Mouse (Mus musculus): ENCODE results near the gene Dohh. TPM values are rescaled to one million over a fixed set of nuclear protein-coding genes. Genes with fewer than 3 reads are reported as not detected.

Dohh gene
- polyA plus RNA-seq (2014; fragmentation: Nextera tagmentation; extraction: Ambion mirVana) = 44.8 and 48.5 TPM in 2 replicates

DNA sequence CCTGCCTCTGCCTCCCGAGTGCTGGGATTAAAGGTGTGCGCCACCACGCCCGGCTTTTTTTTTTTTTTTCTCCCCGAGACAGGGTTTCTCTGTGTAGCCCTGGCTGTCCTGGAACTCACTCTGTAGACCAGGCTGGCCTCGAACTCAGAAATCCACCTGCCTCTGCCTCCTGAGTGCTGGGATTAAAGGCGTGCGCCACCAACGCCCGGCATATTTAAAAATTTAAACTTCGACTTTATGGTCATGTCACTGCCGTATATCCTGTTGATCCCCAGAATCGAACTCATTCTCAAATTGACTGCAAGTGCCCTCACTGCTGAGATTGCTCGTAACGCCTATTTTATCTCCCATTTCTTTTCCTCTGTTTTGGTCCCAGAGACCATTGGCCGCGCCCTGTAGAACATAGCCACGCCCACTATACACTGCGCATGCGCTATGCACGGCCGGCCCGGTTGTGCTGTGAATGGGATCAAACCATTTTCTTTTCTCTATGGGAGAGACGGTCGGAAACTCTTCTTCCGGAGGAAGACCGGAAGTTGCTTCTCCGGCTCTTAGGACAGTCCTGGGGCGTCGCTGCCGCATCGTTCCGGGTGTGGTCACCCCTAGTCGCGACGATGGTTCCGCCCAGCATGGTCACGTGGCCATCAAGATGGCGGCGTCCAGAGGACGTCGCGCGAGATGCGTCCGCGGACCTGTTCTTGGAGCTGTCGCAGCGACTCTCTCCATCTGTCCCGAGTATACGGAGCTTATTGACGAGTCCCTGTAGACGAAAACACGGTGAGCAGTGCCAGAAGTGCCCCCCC is at the start of gene Dohh, which contains the start of gene Gm48551:
Dohh (plus strand) TSS at position 627 of the 803 bp plus-strand sequence.
Gm48551 (plus strand) TSS at position 665 of the 803 bp plus-strand sequence.
- peak; percentile 92 for ATAC-seq (ENCODE audit: insufficient number of reproducible peaks, insufficient read depth, low FRiP score, low read depth)
- peak within 1 kb of the TSS; percentile 80 for H3K4me2 ChIP-seq (replicated peaks; ENCODE audit: low read depth, low read length)
- WGBS = 4% methylated on average over 52 of the region's 54 CpGs

DNA sequence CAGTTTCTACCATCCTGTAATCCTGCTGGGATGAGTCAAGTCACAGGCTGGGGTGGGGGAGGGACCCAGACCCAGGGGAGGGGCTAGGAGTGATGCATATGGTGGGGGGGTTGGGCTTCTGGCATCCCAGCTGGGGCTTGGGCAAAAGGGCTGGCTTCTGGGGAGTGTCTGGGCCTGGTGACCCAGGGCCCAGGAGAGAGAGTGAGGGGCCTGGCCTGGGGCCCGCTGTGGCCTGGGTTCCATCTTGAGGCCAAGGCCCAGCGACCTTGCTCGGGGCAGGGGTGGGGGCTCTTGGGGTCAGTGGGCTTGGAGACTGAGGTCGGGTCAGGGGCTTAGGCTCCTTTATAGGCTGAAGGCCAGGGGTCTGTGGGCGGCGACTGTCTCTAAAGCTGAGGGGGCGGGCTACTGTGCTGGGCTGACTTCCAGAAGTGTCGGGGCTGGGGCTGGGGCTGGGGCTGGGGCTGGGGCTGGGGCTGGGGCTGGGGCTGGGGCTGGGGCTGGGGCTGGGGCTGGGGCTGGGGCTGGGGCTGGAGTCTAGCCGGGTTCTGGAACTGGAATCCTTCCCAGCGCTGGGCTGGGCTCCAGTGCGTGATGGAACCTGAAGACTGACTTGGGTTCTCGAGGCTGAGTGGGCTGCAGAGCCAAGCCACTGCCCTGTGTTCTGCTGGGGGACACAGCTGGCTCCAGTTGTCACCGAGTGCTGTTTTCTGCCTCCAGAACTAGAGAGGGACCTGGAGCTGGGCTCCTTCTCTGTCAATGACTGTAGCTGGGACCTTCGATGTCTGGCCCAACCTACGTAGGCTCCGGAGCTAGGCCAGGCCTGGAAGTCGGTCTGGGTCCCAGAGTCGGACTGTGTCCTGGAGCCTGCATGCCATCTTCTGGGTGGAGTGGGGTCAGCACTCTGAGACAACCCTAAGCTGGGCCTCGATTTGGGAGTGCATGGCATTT is 48.6 kb upstream of the Dohh start:
- peak; percentile 31; the same call in 1 of the 2 replicates for ATAC-seq (ENCODE audit: insufficient number of reproducible peaks, insufficient read depth, low FRiP score, low read depth)
- Histone ChIP-seq H3K9me3 (ENCODE audit: control insufficient read depth, low read depth, low read length) (no peaks in the 10 kb centered on the region), H3K4me1 (ENCODE audit: control insufficient read depth, insufficient read depth, low read length) (peaks cover 25% of the 10 kb centered on the region), H3K27ac (ENCODE audit: low read length) (peak overlapping the region; percentile 88), H3K9ac (replicated peaks; ENCODE audit: low read depth, low read length) (0 out of 2 replicates have a peak overlapping the region, but pooled peaks have one; percentile 10), H3K27me3 (ENCODE audit: control insufficient read depth, insufficient read depth, low read length) (0 out of 2 replicates have a peak, but pooled peaks cover 7% of the 10 kb centered on the region), H3K4me3 (ENCODE audit: low read depth, low read length) (no peak overlapping the region), H3K36me3 (ENCODE audit: control insufficient read depth, insufficient read depth, low read length) (no peaks in the 10 kb centered on the region; the same call in 1 of the 2 replicates), H3K4me2 (replicated peaks; ENCODE audit: low read depth, low read length) (peak overlapping the region; percentile 27; the same call in 1 of the 2 replicates)
- 35% methylated on average over 19 of the region's 19 CpGs for WGBS

More for the DNA sequence above, at the start of gene Dohh, which contains the start of gene Gm48551:
- H3K4me3 ChIP-seq (ENCODE audit: low read depth, low read length) = peak within 1 kb of the TSS; percentile 96
- H3K27me3 ChIP-seq (ENCODE audit: control insufficient read depth, insufficient read depth, low read length) = no peaks in the 10 kb centered on the region
- H3K36me3 ChIP-seq (ENCODE audit: control insufficient read depth, insufficient read depth, low read length) = peaks cover 25% of the 10 kb centered on the region
- peaks cover 12% of the 10 kb centered on the region for H3K4me1 ChIP-seq (ENCODE audit: control insufficient read depth, insufficient read depth, low read length)
- H3K27ac ChIP-seq (ENCODE audit: low read length) = peak within 1 kb of the TSS; percentile 79; the same call in 1 of the 2 replicates
- no peaks in the 10 kb centered on the region for H3K9me3 ChIP-seq (ENCODE audit: control insufficient read depth, low read depth, low read length)
- peak within 1 kb of the TSS; percentile 80 for H3K9ac ChIP-seq (replicated peaks; ENCODE audit: low read depth, low read length)

DNA sequence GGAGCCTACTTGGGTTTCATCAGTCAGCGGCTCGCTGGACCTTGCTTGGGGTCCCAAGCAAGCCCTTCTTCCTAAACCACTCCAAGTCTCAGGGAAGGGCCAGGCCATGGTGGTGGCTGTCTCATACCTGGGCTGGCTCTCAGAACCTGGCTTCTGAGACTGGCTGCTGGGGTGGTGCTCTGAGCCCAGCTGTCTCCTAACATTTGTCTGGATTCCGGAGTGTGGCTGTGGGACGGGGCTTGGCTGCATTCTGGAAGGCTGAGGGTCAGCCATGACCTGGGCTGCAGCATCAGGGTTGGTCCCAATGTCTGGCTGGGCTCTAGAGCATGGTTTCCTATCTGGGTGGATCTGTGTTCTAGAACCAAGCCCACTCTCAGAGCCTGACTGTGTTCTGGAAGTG is 47.7 kb upstream of the Dohh start:
- H3K4me1 ChIP-seq (ENCODE audit: control insufficient read depth, insufficient read depth, low read length) = peaks cover 26% of the 10 kb centered on the region
- no peaks in the 10 kb centered on the region for H3K9me3 ChIP-seq (ENCODE audit: control insufficient read depth, low read depth, low read length)
- no peak for ATAC-seq (ENCODE audit: insufficient number of reproducible peaks, insufficient read depth, low FRiP score, low read depth)
- 94% methylated on average over 4 of the region's 4 CpGs for WGBS
- H3K4me3 ChIP-seq (ENCODE audit: low read depth, low read length) = no peak overlapping the region
- peak overlapping the region; percentile 88 for H3K27ac ChIP-seq (ENCODE audit: low read length)
- H3K36me3 ChIP-seq (ENCODE audit: control insufficient read depth, insufficient read depth, low read length) = no peaks in the 10 kb centered on the region; the same call in 1 of the 2 replicates
- H3K9ac ChIP-seq (replicated peaks; ENCODE audit: low read depth, low read length) = no peak overlapping the region
- H3K27me3 ChIP-seq (ENCODE audit: control insufficient read depth, insufficient read depth, low read length) = peaks cover 10% of the 10 kb centered on the region; the same call in 1 of the 2 replicates
- H3K4me2 ChIP-seq (replicated peaks; ENCODE audit: low read depth, low read length) = no peak overlapping the region

DNA sequence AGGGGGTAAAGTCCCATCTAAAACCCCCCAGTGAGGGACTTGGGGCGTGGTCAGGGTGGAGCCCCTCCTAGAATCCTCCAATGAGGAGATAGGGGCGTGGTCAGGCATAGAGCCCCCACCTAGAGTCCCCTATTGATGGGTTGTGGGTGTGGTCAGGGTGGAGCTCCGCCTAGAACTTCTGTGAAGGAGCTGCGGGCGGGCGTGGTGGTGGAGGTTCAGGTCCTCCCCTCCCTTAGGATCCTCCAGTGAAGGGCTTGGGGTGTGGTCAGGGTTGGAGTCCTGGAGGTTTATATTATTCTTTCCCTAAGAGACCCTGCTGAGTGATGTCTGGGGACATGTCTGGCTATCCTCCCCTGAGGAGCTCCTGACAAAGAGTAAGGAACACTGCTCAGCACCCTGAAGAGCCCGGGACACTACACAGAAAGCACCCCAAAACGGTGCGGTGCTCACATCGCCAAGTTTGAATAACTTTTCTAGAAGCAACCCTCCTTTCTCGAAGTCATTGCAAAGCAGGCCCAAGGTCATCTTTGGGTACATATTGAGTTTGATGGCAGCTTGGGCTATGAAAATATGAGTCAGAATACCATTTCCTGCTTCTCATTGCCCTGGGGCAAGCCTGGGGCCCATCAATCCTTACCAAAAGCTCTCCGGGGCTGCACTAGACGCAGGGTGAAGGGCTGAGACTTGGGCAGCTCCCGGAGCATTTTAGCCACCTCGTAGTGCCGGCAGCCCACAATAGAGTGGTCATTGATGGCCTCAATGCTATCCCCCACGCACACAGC is 43.5 kb upstream of the Dohh start:
- Histone ChIP-seq H3K27me3 (ENCODE audit: control insufficient read depth, insufficient read depth, low read length) (peaks cover 26% of the 10 kb centered on the region), H3K9ac (replicated peaks; ENCODE audit: low read depth, low read length) (no peak overlapping the region), H3K4me1 (ENCODE audit: control insufficient read depth, insufficient read depth, low read length) (peaks cover 11% of the 10 kb centered on the region; the same call in 1 of the 2 replicates), H3K4me3 (ENCODE audit: low read depth, low read length) (no peak overlapping the region), H3K36me3 (ENCODE audit: control insufficient read depth, insufficient read depth, low read length) (no peaks in the 10 kb centered on the region; the same call in 1 of the 2 replicates), H3K4me2 (replicated peaks; ENCODE audit: low read depth, low read length) (no peak overlapping the region), H3K9me3 (ENCODE audit: control insufficient read depth, low read depth, low read length) (no peaks in the 10 kb centered on the region), H3K27ac (ENCODE audit: low read length) (no peak overlapping the region)
- WGBS = 40% methylated on average over 17 of the region's 17 CpGs
- ATAC-seq (ENCODE audit: insufficient number of reproducible peaks, insufficient read depth, low FRiP score, low read depth) = no peak; the same call in 1 of the 2 replicates

DNA sequence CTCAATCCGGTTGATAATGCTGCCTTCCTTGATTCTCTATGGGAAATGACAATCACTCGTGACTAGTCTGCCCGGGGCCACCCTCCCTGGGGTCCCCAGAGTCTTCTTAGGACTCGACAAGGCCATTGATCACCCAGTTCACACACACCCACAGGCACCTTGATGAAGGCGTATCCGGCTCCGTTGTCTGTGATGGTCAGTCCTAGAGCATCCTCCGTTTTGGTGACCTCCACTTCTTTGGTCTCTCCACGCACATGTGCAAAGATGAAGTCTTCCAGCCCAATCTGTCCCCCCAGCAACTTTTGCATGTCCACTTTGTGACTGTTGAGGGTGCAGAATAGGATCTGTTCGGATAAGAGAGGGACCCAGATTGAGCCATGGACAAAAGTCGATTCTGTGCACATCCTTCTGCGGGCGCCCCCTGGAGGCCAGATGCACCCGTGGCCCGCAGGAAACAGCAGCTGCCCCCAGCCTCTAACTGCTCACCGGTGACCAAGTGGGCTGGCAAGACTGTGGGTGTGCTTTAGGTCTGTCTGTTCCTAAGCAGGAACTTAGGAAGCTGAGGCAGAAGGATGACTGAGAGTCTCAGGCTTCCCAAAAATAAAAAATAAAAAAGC is 42.8 kb upstream of the Dohh start:
- H3K4me2 ChIP-seq (replicated peaks; ENCODE audit: low read depth, low read length) = no peak overlapping the region
- H3K36me3 ChIP-seq (ENCODE audit: control insufficient read depth, insufficient read depth, low read length) = no peaks in the 10 kb centered on the region; the same call in 1 of the 2 replicates
- ATAC-seq (ENCODE audit: insufficient number of reproducible peaks, insufficient read depth, low FRiP score, low read depth) = no peak; the same call in 1 of the 2 replicates
- no peak overlapping the region for H3K4me3 ChIP-seq (ENCODE audit: low read depth, low read length)
- 0 out of 2 replicates have a peak, but pooled peaks cover 7% of the 10 kb centered on the region for H3K4me1 ChIP-seq (ENCODE audit: control insufficient read depth, insufficient read depth, low read length)
- no peaks in the 10 kb centered on the region for H3K9me3 ChIP-seq (ENCODE audit: control insufficient read depth, low read depth, low read length)
- 34% methylated on average over 16 of the region's 16 CpGs for WGBS
- no peak overlapping the region for H3K9ac ChIP-seq (replicated peaks; ENCODE audit: low read depth, low read length)
- H3K27me3 ChIP-seq (ENCODE audit: control insufficient read depth, insufficient read depth, low read length) = peaks cover 26% of the 10 kb centered on the region
- no peak overlapping the region for H3K27ac ChIP-seq (ENCODE audit: low read length)

DNA sequence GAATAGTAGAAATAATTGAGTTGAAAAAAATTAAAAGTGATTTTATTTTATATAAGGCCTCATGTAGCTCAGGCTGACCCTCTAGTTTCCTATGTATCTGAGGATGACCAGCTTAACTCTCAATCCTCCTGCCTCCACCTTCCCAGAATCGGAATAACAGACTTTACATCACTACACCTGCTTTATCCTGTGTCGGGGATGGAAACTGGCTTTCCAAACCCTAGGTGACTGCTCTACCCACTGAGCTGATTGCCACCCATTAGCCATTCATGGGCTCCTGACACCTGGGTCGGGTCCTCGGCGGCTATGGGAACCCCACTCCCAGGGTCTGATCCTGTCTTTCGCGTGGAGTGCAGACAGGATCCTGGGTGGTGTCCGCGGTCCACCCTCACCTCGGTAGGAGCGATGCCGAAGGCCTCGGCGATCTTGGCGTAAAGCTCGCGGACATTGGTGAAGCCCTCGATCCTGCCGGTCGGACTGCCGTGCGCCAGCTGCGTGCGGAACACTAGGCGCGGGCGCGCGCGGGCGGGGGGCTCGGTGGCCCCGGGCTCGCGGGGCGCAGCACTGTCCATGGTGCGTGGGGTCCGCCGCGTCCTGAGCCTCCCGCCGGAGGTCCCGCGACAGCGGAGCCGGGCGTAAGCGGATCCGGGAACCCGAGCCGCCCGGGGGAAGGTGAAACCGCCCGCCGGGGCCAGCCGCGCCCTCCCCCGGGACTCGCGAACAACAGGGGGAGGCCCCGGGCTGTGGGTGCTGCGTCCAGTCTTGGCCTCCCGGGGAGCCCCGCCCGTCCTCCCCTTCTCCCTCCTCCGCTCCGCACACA is 41.3 kb upstream of the Dohh start, which contains the start of gene Gipc3:
Gipc3 (minus strand) TSS at position 581 of the 820 bp plus-strand sequence.
- no peak for ATAC-seq (ENCODE audit: insufficient number of reproducible peaks, insufficient read depth, low FRiP score, low read depth)
- WGBS = 4% methylated on average over 60 of the region's 67 CpGs
- Histone ChIP-seq H3K9ac (replicated peaks; ENCODE audit: low read depth, low read length) (peak within 1 kb of the TSS; percentile 25; the same call in 1 of the 2 replicates), H3K4me2 (replicated peaks; ENCODE audit: low read depth, low read length) (peak within 1 kb of the TSS; percentile 85), H3K27ac (ENCODE audit: low read length) (no peak within 1 kb of the TSS), H3K27me3 (ENCODE audit: control insufficient read depth, insufficient read depth, low read length) (peaks cover 26% of the 10 kb centered on the region), H3K4me1 (ENCODE audit: control insufficient read depth, insufficient read depth, low read length) (peaks cover 11% of the 10 kb centered on the region), H3K36me3 (ENCODE audit: control insufficient read depth, insufficient read depth, low read length) (no peaks in the 10 kb centered on the region; the same call in 1 of the 2 replicates), H3K4me3 (ENCODE audit: low read depth, low read length) (peak within 1 kb of the TSS; percentile 40), H3K9me3 (ENCODE audit: control insufficient read depth, low read depth, low read length) (no peaks in the 10 kb centered on the region)

Measured in stomach, embryonic 14.5 days (tissue).